Mouse (Mus musculus): Measurements from ENCODE around the gene Cpne9. TPM values are rescaled to one million over a fixed set of nuclear protein-coding genes. Genes with fewer than 3 reads are reported as not detected.

Gene Cpne9
- polyA plus RNA-seq, 2 experiments, result 0.44 to 0.77 TPM

DNA sequence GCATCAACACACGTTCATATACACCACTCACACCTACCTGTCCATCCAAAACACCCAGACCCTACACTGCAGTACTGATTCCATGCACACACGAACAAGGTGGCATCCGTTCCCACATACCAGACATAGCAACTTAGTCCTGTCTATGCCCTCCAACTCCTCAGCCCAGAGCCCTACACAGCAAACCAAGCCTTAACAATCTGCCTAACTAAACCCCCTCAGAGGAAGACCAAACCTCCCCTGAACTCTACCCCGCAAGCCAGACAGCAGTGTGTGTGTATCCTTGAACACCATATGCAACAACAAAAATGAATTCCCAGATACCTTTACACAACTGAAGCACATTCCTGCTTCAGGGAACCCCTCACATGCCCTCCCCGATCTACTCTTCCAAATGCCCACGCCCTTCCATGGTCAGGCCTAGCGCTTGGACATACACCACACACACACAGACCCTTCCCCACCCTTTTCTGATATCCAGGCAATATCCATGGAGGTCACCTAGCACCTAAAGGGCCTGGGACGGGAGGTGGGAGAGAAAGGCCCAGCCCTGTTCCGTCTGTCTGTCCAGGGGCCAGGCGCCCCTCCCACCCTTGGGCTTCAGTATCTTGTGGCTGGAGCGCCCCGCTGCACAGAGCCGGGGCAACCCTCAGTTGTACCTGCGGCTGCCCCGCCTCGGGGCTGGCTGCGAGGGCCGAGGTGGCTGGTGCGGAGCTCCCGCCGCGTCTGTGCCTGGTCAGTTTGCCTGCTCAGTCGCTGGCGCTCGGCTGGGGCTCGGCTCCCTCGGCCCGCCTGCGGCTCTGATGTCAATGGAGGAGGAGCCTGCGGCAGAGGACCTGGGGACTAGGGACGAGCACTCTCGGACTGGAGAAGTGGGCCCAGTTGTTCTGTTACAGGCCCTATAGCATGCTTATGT lies 61.3 kb downstream of the Cpne9 start, which contains the start of gene Camk1:
Gene Camk1 (minus strand): TSS at position 808 of the 916 bp plus-strand sequence.
- 0 out of 2 replicates have a peak, but pooled peaks have one; percentile 51 for TF ChIP-seq POLR2A (IDR thresholded peaks at IDR 0.05; ENCODE audit: borderline replicate concordance, extremely low read depth, insufficient read depth, insufficient read length)
- peak within 1 kb of the TSS; percentile 63 for H3K4me2 ChIP-seq (replicated peaks; ENCODE audit: low read depth, low read length, severe bottlenecking)
- peaks cover 15% of the 10 kb centered on the region for H3K4me1 ChIP-seq (ENCODE audit: control insufficient read depth, insufficient read depth, low read length)
- H3K4me3 ChIP-seq (replicated peaks; ENCODE audit: low read length), result peak within 1 kb of the TSS; percentile 63
- H3K9me3 ChIP-seq (ENCODE audit: control insufficient read depth, low read length), result no peaks in the 10 kb centered on the region
- ATAC-seq (ENCODE audit: low FRiP score, low read depth) (peak; percentile 85), DNase-seq (ENCODE audit: low spot score) (peak; percentile 52)
- peaks cover 19% of the 10 kb centered on the region for H3K36me3 ChIP-seq (ENCODE audit: control insufficient read depth, insufficient read depth, low read length)
- WGBS, result 26% methylated on average over 18 of the region's 32 CpGs
- peak within 1 kb of the TSS; percentile 87 for H3K9ac ChIP-seq (ENCODE audit: low read depth, low read length, severe bottlenecking)
- H3K27me3 ChIP-seq (ENCODE audit: control insufficient read depth, insufficient read depth, low read length), result no peaks in the 10 kb centered on the region
- H3K27ac ChIP-seq (replicated peaks; ENCODE audit: low read depth, low read length), result peak within 1 kb of the TSS; percentile 33; the same call in 1 of the 2 replicates

DNA sequence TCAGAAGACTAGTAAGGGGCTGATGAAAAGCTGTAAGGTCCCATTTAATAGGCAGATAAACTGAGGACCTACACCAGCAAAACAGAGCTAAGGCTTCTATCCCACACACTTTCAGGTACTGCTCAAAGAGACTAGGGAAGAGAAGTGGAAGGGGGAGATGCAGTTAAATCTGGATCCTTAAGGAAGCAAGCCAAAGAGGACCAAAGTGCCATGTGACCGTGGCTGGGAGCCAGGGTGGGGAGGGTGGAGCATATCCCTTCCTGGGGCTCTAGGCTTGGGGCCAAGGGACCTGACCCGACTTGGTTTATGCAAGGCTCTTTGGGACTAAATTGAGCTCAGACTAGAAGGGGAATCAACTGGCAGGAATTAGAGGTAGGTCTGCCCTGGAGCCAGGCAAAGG lies 62.2 kb downstream of the Cpne9 start:
- Histone ChIP-seq H3K9me3 (ENCODE audit: control insufficient read depth, low read length) (no peaks in the 10 kb centered on the region), H3K4me3 (replicated peaks; ENCODE audit: low read length) (no peak overlapping the region), H3K9ac (ENCODE audit: low read depth, low read length, severe bottlenecking) (peak overlapping the region; percentile 87; the same call in 1 of the 2 replicates), H3K4me2 (replicated peaks; ENCODE audit: low read depth, low read length, severe bottlenecking) (peak overlapping the region; percentile 63; the same call in 1 of the 2 replicates), H3K27me3 (ENCODE audit: control insufficient read depth, insufficient read depth, low read length) (no peaks in the 10 kb centered on the region), H3K4me1 (ENCODE audit: control insufficient read depth, insufficient read depth, low read length) (peaks cover 15% of the 10 kb centered on the region), H3K36me3 (ENCODE audit: control insufficient read depth, insufficient read depth, low read length) (peaks cover 11% of the 10 kb centered on the region), H3K27ac (replicated peaks; ENCODE audit: low read depth, low read length) (no peak overlapping the region)
- 68% methylated on average over 2 of the region's 2 CpGs for whole genome bisulfite sequencing
- ATAC-seq (ENCODE audit: low FRiP score, low read depth) (no peak), DNase-seq (ENCODE audit: low spot score) (no peak)
- TF ChIP-seq POLR2A (IDR thresholded peaks at IDR 0.05; ENCODE audit: borderline replicate concordance, extremely low read depth, insufficient read depth, insufficient read length), result no peak

DNA sequence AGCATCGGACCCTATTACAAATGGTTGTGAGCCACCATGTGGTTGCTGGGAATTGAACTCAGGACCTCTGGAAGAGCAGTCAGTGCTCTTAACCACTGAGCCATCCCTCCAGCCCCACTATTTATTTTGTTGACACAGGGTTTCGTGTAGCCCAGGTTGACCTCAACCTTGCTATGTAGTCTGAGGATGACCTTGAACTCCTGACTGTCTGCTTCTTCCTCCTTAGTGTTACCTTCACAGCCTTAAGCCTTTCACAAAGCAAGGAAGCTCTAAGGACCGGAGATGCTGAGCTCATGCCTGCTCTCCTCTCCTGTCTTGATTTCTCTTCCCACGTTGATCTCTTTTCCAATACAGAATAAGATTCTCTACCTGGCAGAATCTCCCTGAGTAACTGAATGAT lies 64.8 kb downstream of the Cpne9 start:
- no peak for TF ChIP-seq POLR2A (IDR thresholded peaks at IDR 0.05; ENCODE audit: borderline replicate concordance, extremely low read depth, insufficient read depth, insufficient read length)
- no peak overlapping the region for H3K4me3 ChIP-seq (replicated peaks; ENCODE audit: low read length)
- H3K27ac ChIP-seq (replicated peaks; ENCODE audit: low read depth, low read length), result no peak overlapping the region

DNA sequence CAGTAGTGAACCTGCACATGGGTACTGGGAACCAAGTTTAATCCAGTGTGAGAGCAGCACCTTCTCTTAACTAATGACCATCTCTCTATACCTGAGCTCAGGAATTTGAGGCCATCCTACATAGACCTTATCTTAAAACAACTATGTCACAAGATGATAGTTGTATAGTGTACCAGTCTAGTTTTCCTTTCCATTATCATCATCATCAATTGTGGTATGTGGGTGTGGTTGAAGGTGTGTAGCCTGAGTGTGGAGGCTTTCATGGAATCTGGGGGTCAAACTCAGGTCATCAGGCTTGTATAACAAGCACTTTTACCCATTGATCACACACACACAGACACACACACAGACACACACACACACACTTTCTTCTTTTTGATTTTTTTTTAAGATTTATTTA lies 68.4 kb downstream of the Cpne9 start:
- no peak overlapping the region for H3K4me3 ChIP-seq (replicated peaks; ENCODE audit: low read length)
- no peak for DNase-seq (ENCODE audit: low spot score)

More for the DNA sequence above, 64.8 kb downstream of the Cpne9 start:
- H3K4me2 ChIP-seq (replicated peaks; ENCODE audit: low read depth, low read length, severe bottlenecking), result no peak overlapping the region
- ATAC-seq (ENCODE audit: low FRiP score, low read depth) (no peak), DNase-seq (ENCODE audit: low spot score) (no peak)
- no peaks in the 10 kb centered on the region for H3K36me3 ChIP-seq (ENCODE audit: control insufficient read depth, insufficient read depth, low read length)
- no peak overlapping the region for H3K9ac ChIP-seq (ENCODE audit: low read depth, low read length, severe bottlenecking)
- H3K4me1 ChIP-seq (ENCODE audit: control insufficient read depth, insufficient read depth, low read length), result peaks cover 15% of the 10 kb centered on the region
- 72% methylated on average over 4 of the region's 4 CpGs for WGBS
- no peaks in the 10 kb centered on the region for H3K27me3 ChIP-seq (ENCODE audit: control insufficient read depth, insufficient read depth, low read length)
- no peaks in the 10 kb centered on the region for H3K9me3 ChIP-seq (ENCODE audit: control insufficient read depth, low read length)

DNA sequence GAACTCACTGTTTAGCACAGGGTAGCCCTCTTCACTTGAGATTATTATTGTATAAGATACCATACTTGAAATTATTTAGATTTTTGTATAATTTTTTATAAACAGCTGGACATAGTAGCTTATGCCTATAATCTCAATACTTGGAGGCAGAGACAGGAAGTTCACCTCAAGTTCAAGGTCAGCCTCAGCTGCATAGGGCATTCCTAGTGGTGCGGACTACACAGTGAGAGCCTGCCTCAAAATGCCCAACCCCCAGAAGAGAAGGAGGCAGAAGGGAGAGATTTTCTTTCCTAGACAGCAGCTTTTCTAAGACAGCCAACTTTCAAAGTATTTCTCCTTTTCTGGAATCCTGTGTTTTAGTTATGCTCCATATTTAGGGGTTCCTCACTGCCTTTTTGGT lies 69.1 kb downstream of the Cpne9 start:
- Histone ChIP-seq H3K27ac (replicated peaks; ENCODE audit: low read depth, low read length) (no peak overlapping the region), H3K4me3 (replicated peaks; ENCODE audit: low read length) (no peak overlapping the region), H3K9ac (ENCODE audit: low read depth, low read length, severe bottlenecking) (no peak overlapping the region), H3K27me3 (ENCODE audit: control insufficient read depth, insufficient read depth, low read length) (no peaks in the 10 kb centered on the region), H3K4me2 (replicated peaks; ENCODE audit: low read depth, low read length, severe bottlenecking) (no peak overlapping the region), H3K4me1 (ENCODE audit: control insufficient read depth, insufficient read depth, low read length) (no peaks in the 10 kb centered on the region), H3K9me3 (ENCODE audit: control insufficient read depth, low read length) (no peaks in the 10 kb centered on the region), H3K36me3 (ENCODE audit: control insufficient read depth, insufficient read depth, low read length) (no peaks in the 10 kb centered on the region)
- no peak for DNase-seq (ENCODE audit: low spot score)
- TF ChIP-seq POLR2A (IDR thresholded peaks at IDR 0.05; ENCODE audit: borderline replicate concordance, extremely low read depth, insufficient read depth, insufficient read length), result no peak
- 69% methylated on average over 1 of the region's 1 CpGs for WGBS
- no peak for ATAC-seq (ENCODE audit: low FRiP score, low read depth)

More for the DNA sequence above, 68.4 kb downstream of the Cpne9 start:
- Histone ChIP-seq H3K27me3 (ENCODE audit: control insufficient read depth, insufficient read depth, low read length) (no peaks in the 10 kb centered on the region), H3K9me3 (ENCODE audit: control insufficient read depth, low read length) (no peaks in the 10 kb centered on the region), H3K9ac (ENCODE audit: low read depth, low read length, severe bottlenecking) (no peak overlapping the region), H3K4me1 (ENCODE audit: control insufficient read depth, insufficient read depth, low read length) (no peaks in the 10 kb centered on the region), H3K27ac (replicated peaks; ENCODE audit: low read depth, low read length) (no peak overlapping the region), H3K36me3 (ENCODE audit: control insufficient read depth, insufficient read depth, low read length) (no peaks in the 10 kb centered on the region), H3K4me2 (replicated peaks; ENCODE audit: low read depth, low read length, severe bottlenecking) (no peak overlapping the region)
- no peak for ATAC-seq (ENCODE audit: low FRiP score, low read depth)
- no peak for TF ChIP-seq POLR2A (IDR thresholded peaks at IDR 0.05; ENCODE audit: borderline replicate concordance, extremely low read depth, insufficient read depth, insufficient read length)

All from limb, embryonic 14.5 days (tissue).